Mouse (Mus musculus) spleen, adult 12 weeks (tissue): ENCODE results near the gene Plppr1.
"Not testable (repeated sequence)": the region's sequence is repeated elsewhere in the genome, so short reads cannot be mapped to it uniquely, and the experiment has no call there.

Experiments used
- DNase-seq: peaks from one replicate; pipeline ENCODE4 v3.0.0; 2022; ENCODE audit warnings: low spot score

The Plppr1 gene

DNA sequence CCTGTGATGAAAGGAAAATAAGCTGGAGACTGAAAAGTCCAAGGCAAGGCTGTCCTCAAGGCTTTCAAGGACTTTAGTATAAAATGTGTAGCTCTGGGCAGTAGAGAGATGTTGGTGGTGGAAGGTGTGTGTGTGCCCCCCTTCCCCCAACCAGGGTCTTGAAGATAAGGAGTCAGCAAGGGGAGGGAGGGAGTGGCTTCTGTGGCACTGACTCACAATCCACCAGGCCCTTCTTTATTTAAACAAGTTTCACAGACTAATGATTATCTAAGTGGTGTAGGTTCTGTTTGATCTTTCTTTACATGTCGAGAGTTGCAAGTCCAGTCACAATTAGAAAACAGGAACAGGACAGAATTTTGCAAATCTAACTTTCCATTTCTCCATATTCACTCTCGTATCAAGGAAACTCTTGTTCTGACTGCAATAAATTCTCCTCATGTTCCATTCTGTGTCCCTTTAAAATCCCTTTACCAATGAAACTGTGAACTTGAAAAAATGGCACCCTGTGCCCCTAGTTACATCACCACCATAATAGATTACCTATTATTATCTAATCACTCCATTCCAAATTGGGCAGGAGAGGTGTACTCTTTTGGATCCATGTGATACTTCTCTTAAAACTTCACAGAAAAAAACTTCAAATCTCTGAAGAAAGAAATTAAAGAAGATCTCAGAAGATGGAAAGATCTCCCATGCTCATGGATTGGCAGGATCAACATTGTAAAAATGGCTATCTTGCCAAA lies 324.7 kb downstream of the Plppr1 start:
- not testable (repeated sequence) for DNase-seq

- no peak for DNase-seq
Observed at GRCm38 (mm10) chr4:49386873-49387272, 327.8 kb downstream of the Plppr1 start.
